Mouse (Mus musculus): ENCODE results near the gene Prmt3. TPM values are rescaled to one million over a fixed set of nuclear protein-coding genes. Genes with fewer than 3 reads are reported as not detected.

Prmt3 gene
- polyA plus RNA-seq, 1 experiment from 2014 or later: 52.3 TPM

DNA sequence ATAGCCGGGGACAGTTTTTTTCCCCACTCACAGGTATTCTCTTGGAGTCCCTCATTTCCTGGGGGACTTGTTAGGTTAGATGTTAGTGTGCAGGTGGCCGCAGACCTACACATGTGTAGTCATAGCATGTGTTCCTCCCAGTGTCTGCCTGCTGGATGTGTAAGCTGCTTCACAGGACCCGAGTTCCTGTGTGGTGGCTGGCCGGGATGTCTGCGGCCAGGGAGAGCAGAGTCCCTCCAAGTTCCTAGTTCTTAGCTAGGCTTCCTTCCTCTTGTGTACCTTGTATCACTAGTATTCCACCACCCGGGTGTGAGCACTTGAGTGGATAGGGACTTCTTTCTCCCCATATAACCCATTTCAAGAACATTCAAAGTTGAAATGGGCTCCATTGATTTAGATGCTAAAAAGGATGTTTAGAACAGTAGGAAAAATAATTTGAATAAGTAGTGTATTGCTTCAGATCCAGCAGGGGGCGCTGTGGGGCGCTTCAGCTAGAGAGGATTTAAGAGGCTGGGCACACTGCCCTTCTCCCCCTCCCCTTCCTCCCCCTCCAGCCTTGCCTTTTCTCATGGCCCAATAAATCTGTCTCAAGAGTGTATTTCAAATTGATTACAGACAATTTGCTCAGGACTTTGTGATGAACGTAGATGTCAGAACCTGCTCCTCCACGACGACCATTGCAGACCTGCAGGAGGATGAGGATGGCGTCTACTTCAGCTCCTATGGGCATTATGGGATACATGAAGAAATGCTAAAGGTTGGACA, 8.7 kb downstream of the Prmt3 start:
- WGBS: 45% methylated on average over 12 of the region's 12 CpGs

GRCm38 (mm10) chr7:49787383-49787645, 9.2 kb downstream of the Prmt3 start:
- H3K27me3 ChIP-seq (ENCODE audit: insufficient read depth, low read length): no peaks in the 10 kb centered on the region
- H3K4me2 ChIP-seq (ENCODE audit: low read length): no peak overlapping the region
- no peak overlapping the region for H3K4me3 ChIP-seq (replicated peaks; ENCODE audit: low read depth, low read length)
- H3K36me3 ChIP-seq (ENCODE audit: insufficient read depth, low read length): peaks cover 7% of the 10 kb centered on the region; the same call in 1 of the 2 replicates
- DNase-seq (ENCODE audit: low spot score) (no peak), ATAC-seq (replicated peaks; ENCODE audit: low FRiP score, low read depth) (no peak; the same call in 1 of the 2 replicates)
- no peak overlapping the region for H3K9ac ChIP-seq (ENCODE audit: low read depth, low read length)
- no peak for TF ChIP-seq CTCF (IDR thresholded peaks at IDR 0.05; ENCODE audit: low read depth)
- H3K9me3 ChIP-seq (replicated peaks; ENCODE audit: low read length): no peaks in the 10 kb centered on the region
- no peaks in the 10 kb centered on the region for H3K4me1 ChIP-seq (replicated peaks; ENCODE audit: insufficient read depth, low read length)
- WGBS: 80% methylated on average over 3 of the region's 3 CpGs
- H3K27ac ChIP-seq: no peak overlapping the region

More for the DNA sequence above, 8.7 kb downstream of the Prmt3 start:
- Histone ChIP-seq H3K4me2 (ENCODE audit: low read length) (no peak overlapping the region), H3K9ac (ENCODE audit: low read depth, low read length) (no peak overlapping the region), H3K27ac (no peak overlapping the region), H3K36me3 (ENCODE audit: insufficient read depth, low read length) (peaks cover 7% of the 10 kb centered on the region; the same call in 1 of the 2 replicates), H3K4me1 (replicated peaks; ENCODE audit: insufficient read depth, low read length) (no peaks in the 10 kb centered on the region), H3K9me3 (replicated peaks; ENCODE audit: low read length) (no peaks in the 10 kb centered on the region), H3K27me3 (ENCODE audit: insufficient read depth, low read length) (no peaks in the 10 kb centered on the region), H3K4me3 (replicated peaks; ENCODE audit: low read depth, low read length) (no peak overlapping the region)
- ATAC-seq (replicated peaks; ENCODE audit: low FRiP score, low read depth) (no peak; the same call in 1 of the 2 replicates), DNase-seq (ENCODE audit: low spot score) (peak; percentile 93)
- peak; percentile 81 for TF ChIP-seq CTCF (IDR thresholded peaks at IDR 0.05; ENCODE audit: low read depth)

DNA sequence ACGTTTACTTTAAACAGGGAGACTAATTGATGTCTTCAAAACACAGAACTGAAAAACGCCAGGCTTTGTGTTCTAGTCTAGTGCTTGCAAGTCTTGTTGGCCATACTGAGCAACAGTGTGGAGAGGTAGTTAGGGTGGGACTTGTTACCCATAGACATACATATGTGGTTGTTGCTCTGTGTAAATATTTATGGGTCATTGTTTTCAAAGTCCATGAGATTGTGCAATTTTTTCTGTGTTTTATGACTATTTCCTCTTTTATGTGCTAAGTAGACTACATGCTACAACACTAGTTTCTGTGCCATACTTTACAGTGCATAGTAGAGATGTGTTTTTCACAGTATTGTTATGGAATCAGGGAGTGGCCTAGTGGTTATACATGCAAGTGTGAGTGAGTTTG, 16.2 kb downstream of the Prmt3 start:
- H3K9ac ChIP-seq (ENCODE audit: low read depth, low read length): no peak overlapping the region
- peaks cover 11% of the 10 kb centered on the region; the same call in 1 of the 2 replicates for H3K36me3 ChIP-seq (ENCODE audit: insufficient read depth, low read length)
- TF ChIP-seq CTCF (IDR thresholded peaks at IDR 0.05; ENCODE audit: low read depth): no peak
- H3K27me3 ChIP-seq (ENCODE audit: insufficient read depth, low read length): no peaks in the 10 kb centered on the region
- H3K4me1 ChIP-seq (replicated peaks; ENCODE audit: insufficient read depth, low read length): no peaks in the 10 kb centered on the region
- ATAC-seq (replicated peaks; ENCODE audit: low FRiP score, low read depth) (no peak), DNase-seq (ENCODE audit: low spot score) (no peak)
- H3K27ac ChIP-seq: no peak overlapping the region
- WGBS: 78% methylated on average over 2 of the region's 2 CpGs
- no peaks in the 10 kb centered on the region for H3K9me3 ChIP-seq (replicated peaks; ENCODE audit: low read length)
- H3K4me2 ChIP-seq (ENCODE audit: low read length): no peak overlapping the region
- no peak overlapping the region for H3K4me3 ChIP-seq (replicated peaks; ENCODE audit: low read depth, low read length)

DNA sequence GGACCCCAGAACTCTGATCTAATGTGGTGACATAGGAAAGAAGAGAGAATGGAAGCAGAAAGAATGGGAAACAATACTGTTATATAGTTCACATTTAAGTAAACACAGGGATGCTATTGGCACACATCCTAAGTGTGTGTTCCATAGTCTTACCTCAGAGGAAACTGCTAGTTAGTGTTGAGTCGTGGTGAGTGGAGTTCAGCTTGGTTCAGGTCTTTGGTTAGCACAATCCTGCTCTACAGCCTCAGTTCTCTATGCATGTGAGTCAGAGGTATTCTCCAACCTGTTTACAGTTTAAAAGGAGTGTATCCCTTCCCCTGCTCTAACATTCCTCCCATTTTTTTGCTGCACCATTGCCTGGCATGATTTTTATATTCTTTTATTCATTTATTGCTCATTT, 19.0 kb downstream of the Prmt3 start:
- 75% methylated on average over 1 of the region's 1 CpGs for WGBS
- DNase-seq (ENCODE audit: low spot score): no peak
- Histone ChIP-seq H3K4me2 (ENCODE audit: low read length) (no peak overlapping the region), H3K9me3 (replicated peaks; ENCODE audit: low read length) (no peaks in the 10 kb centered on the region), H3K9ac (ENCODE audit: low read depth, low read length) (no peak overlapping the region), H3K27ac (no peak overlapping the region), H3K4me1 (replicated peaks; ENCODE audit: insufficient read depth, low read length) (no peaks in the 10 kb centered on the region), H3K4me3 (replicated peaks; ENCODE audit: low read depth, low read length) (no peak overlapping the region), H3K27me3 (ENCODE audit: insufficient read depth, low read length) (no peaks in the 10 kb centered on the region), H3K36me3 (ENCODE audit: insufficient read depth, low read length) (peaks cover 22% of the 10 kb centered on the region)
- no peak for ATAC-seq (replicated peaks; ENCODE audit: low FRiP score, low read depth)
- TF ChIP-seq CTCF (IDR thresholded peaks at IDR 0.05; ENCODE audit: low read depth): no peak

DNA sequence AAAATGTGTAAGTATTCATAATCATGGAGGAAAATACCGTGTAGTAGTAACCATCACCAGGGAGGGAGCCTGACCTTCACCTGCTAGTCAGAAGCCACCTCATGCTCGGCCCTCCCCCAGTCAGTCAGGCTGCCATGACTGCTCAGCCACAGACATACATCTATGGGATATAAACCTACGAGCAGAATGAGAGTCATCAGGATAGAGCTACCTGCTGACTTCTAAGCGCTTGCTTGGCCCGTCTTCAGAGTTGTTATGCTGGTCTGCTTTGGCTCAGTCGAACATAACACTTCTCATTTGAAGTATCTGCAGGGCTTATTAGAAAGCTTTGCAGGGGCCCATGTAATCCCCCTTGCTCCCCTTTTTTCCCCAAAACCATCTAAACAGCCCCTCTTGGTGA, 25.4 kb downstream of the Prmt3 start:
- WGBS: 86% methylated on average over 6 of the region's 6 CpGs
- H3K9ac ChIP-seq (ENCODE audit: low read depth, low read length): no peak overlapping the region
- no peaks in the 10 kb centered on the region for H3K9me3 ChIP-seq (replicated peaks; ENCODE audit: low read length)
- DNase-seq (ENCODE audit: low spot score) (no peak), ATAC-seq (replicated peaks; ENCODE audit: low FRiP score, low read depth) (no peak)
- H3K27me3 ChIP-seq (ENCODE audit: insufficient read depth, low read length): no peaks in the 10 kb centered on the region
- H3K4me1 ChIP-seq (replicated peaks; ENCODE audit: insufficient read depth, low read length): no peaks in the 10 kb centered on the region
- H3K27ac ChIP-seq: no peak overlapping the region
- no peak for TF ChIP-seq CTCF (IDR thresholded peaks at IDR 0.05; ENCODE audit: low read depth)
- no peak overlapping the region for H3K4me2 ChIP-seq (ENCODE audit: low read length)
- H3K36me3 ChIP-seq (ENCODE audit: insufficient read depth, low read length): peaks cover 23% of the 10 kb centered on the region
- H3K4me3 ChIP-seq (replicated peaks; ENCODE audit: low read depth, low read length): no peak overlapping the region

DNA sequence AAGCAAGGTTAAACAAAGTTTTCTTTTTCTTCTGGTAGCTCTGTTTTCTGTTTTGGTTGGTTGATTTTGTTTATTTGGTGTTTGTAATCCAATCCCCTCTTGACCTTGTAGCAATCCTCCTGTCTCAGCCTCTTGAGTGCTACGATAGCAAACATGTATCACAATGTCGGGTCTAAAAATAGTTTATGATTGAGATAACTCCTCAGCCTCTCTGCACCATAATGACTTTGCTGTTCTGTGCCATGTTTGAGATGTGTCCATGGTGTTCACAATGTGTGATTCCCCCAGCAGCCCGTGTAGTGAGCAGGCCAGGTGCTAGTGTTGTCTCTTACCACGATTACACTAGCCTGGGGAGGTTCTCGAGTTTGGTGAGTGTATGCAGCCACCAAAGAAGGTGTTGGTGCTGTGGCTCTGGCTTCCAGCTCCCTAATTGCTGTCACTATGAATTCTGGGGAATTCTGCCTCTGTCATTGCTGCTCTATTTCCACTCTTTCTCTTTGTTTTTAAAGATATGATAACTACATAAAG, 26.6 kb downstream of the Prmt3 start:
- no peak for DNase-seq (ENCODE audit: low spot score)

More for the DNA sequence above, 26.6 kb downstream of the Prmt3 start:
- Histone ChIP-seq H3K9ac (ENCODE audit: low read depth, low read length) (no peak overlapping the region), H3K9me3 (replicated peaks; ENCODE audit: low read length) (no peaks in the 10 kb centered on the region), H3K4me3 (replicated peaks; ENCODE audit: low read depth, low read length) (no peak overlapping the region), H3K27me3 (ENCODE audit: insufficient read depth, low read length) (no peaks in the 10 kb centered on the region), H3K4me1 (replicated peaks; ENCODE audit: insufficient read depth, low read length) (no peaks in the 10 kb centered on the region), H3K4me2 (ENCODE audit: low read length) (no peak overlapping the region), H3K27ac (no peak overlapping the region), H3K36me3 (ENCODE audit: insufficient read depth, low read length) (peaks cover 23% of the 10 kb centered on the region)
- TF ChIP-seq CTCF (IDR thresholded peaks at IDR 0.05; ENCODE audit: low read depth): no peak
- ATAC-seq (replicated peaks; ENCODE audit: low FRiP score, low read depth): no peak
- WGBS: 64% methylated on average over 5 of the region's 5 CpGs
